Mouse (Mus musculus): ENCODE results near the gene Hoxa5. TPM values are rescaled to one million over a fixed set of nuclear protein-coding genes. Genes with fewer than 3 reads are reported as not detected.

Hoxa5 gene
- polyA plus RNA-seq, 1 experiment from 2014 or later: 14.8 TPM

- no peak for ATAC-seq
- Histone ChIP-seq H3K27ac (ENCODE audit: low read depth, low read length) (peak within 1 kb of the TSS; percentile 73), H3K4me3 (ENCODE audit: low read depth, low read length) (peak within 1 kb of the TSS; percentile 47), H3K4me1 (replicated peaks; ENCODE audit: control insufficient read depth, insufficient read depth, low read length) (no peaks in the 10 kb centered on the region), H3K9me3 (ENCODE audit: control insufficient read depth) (no peaks in the 10 kb centered on the region), H3K4me2 (replicated peaks; ENCODE audit: low read depth) (peak within 1 kb of the TSS; percentile 63), H3K27me3 (replicated peaks; ENCODE audit: control insufficient read depth, insufficient read depth, low read length) (peaks cover 24% of the 10 kb centered on the region), H3K9ac (ENCODE audit: low read depth, low read length) (peak within 1 kb of the TSS; percentile 71), H3K36me3 (ENCODE audit: control insufficient read depth, insufficient read depth) (no peaks in the 10 kb centered on the region)
- WGBS: 25% methylated on average over 25 of the region's 25 CpGs
- no peak for TF ChIP-seq CTCF (IDR thresholded peaks at IDR 0.05; ENCODE audit: low read depth)
These were observed 39.6 kb downstream of the Hoxa5 start, which contains the start of gene Hoxa2 for GRCm38 (mm10) chr6:52164626-52165440. Gene Hoxa2 (minus strand): TSS chr6:52164831.

DNA sequence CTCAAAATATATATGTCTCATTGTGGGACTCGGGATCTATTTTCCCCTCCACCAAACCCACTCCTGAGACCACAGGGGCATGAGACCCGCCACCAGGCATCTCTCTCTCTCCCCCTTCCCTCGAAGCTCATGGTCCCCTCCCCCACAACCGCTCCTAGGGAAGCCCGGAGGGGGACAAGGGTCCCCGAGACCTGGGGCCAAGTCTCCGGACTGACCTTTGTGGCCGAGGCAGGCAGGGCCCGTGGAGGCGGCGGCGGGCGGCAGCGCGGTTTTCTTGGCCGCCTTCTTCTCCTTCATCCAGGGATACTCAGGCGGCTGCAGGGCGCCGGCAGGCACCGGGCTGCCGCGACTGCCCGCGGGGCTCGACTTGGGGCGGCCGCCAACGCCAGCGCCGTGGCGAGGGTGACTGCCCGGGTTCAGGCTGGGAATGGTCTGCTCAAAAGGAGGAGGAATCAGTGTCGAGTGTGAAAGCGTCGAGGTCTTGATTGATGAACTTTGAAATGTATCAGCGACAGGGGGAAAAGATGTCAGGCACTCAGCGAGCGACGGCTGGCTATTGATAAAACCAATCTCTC is 40.2 kb downstream of the Hoxa5 start:
- H3K27ac ChIP-seq (ENCODE audit: low read depth, low read length): peak overlapping the region; percentile 73
- H3K9me3 ChIP-seq (ENCODE audit: control insufficient read depth): no peaks in the 10 kb centered on the region
- H3K36me3 ChIP-seq (ENCODE audit: control insufficient read depth, insufficient read depth): no peaks in the 10 kb centered on the region
- H3K27me3 ChIP-seq (replicated peaks; ENCODE audit: control insufficient read depth, insufficient read depth, low read length): peaks cover 24% of the 10 kb centered on the region
- H3K4me1 ChIP-seq (replicated peaks; ENCODE audit: control insufficient read depth, insufficient read depth, low read length): no peaks in the 10 kb centered on the region
- peak overlapping the region; percentile 63 for H3K4me2 ChIP-seq (replicated peaks; ENCODE audit: low read depth)
- no peak for ATAC-seq
- no peak for TF ChIP-seq CTCF (IDR thresholded peaks at IDR 0.05; ENCODE audit: low read depth)
- WGBS: 8% methylated on average over 39 of the region's 39 CpGs
- H3K9ac ChIP-seq (ENCODE audit: low read depth, low read length): peak overlapping the region; percentile 71
- peak overlapping the region; percentile 47 for H3K4me3 ChIP-seq (ENCODE audit: low read depth, low read length)

- Histone ChIP-seq H3K9ac (ENCODE audit: low read depth, low read length) (peak overlapping the region; percentile 71), H3K4me1 (replicated peaks; ENCODE audit: control insufficient read depth, insufficient read depth, low read length) (no peaks in the 10 kb centered on the region), H3K4me3 (ENCODE audit: low read depth, low read length) (peak overlapping the region; percentile 47), H3K4me2 (replicated peaks; ENCODE audit: low read depth) (peak overlapping the region; percentile 63), H3K36me3 (ENCODE audit: control insufficient read depth, insufficient read depth) (no peaks in the 10 kb centered on the region), H3K27ac (ENCODE audit: low read depth, low read length) (peak overlapping the region; percentile 73), H3K9me3 (ENCODE audit: control insufficient read depth) (no peaks in the 10 kb centered on the region), H3K27me3 (replicated peaks; ENCODE audit: control insufficient read depth, insufficient read depth, low read length) (peaks cover 28% of the 10 kb centered on the region)
- no peak for TF ChIP-seq CTCF (IDR thresholded peaks at IDR 0.05; ENCODE audit: low read depth)
- no peak for ATAC-seq
- WGBS: 52% methylated on average over 17 of the region's 17 CpGs
These were observed 40.9 kb downstream of the Hoxa5 start for GRCm38 (mm10) chr6:52163366-52164031.

DNA sequence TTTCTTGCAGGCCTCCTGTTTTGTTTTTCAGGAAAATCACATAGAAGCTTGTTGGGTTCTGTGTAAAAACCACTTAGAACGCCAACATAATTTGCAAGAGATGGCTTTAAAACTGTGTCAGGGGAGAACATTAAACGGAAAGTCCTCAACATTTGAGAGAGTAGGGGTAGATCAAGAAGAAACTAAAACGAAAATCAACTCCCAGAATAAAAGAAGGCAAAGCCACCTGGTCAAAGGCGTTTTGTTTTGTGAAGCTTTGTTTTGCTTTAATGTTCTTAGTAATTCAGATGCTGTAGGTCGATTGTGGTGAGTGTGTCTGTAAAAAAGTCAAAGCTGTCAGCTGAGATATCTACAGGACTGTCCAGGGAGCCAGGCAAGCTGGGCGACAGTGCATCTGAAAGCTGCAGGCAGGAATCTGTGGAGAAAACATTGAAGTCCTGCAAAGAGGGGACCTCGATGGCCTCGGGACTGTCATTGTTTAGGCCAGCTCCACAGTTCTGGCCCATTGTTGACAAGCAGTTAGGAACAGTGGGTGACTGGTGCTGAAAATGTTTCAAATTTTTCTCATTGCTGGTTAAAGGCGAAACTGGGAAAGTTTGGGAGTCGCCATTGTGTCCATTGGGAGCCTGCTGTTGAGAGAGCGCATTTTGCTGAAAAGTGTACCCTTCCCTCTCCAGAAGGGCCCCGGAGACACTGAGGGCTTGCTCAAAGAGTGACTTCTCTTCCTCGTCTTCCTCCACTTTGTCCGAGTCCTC is 41.6 kb downstream of the Hoxa5 start:
- H3K4me1 ChIP-seq (replicated peaks; ENCODE audit: control insufficient read depth, insufficient read depth, low read length): no peaks in the 10 kb centered on the region
- no peaks in the 10 kb centered on the region for H3K9me3 ChIP-seq (ENCODE audit: control insufficient read depth)
- H3K27ac ChIP-seq (ENCODE audit: low read depth, low read length): peak overlapping the region; percentile 73
- peak overlapping the region; percentile 47 for H3K4me3 ChIP-seq (ENCODE audit: low read depth, low read length)
- WGBS: 60% methylated on average over 14 of the region's 14 CpGs
- H3K9ac ChIP-seq (ENCODE audit: low read depth, low read length): peak overlapping the region; percentile 71
- no peak for TF ChIP-seq CTCF (IDR thresholded peaks at IDR 0.05; ENCODE audit: low read depth)
- peaks cover 35% of the 10 kb centered on the region for H3K27me3 ChIP-seq (replicated peaks; ENCODE audit: control insufficient read depth, insufficient read depth, low read length)
- H3K36me3 ChIP-seq (ENCODE audit: control insufficient read depth, insufficient read depth): no peaks in the 10 kb centered on the region
- peak overlapping the region; percentile 63 for H3K4me2 ChIP-seq (replicated peaks; ENCODE audit: low read depth)
- ATAC-seq: no peak

DNA sequence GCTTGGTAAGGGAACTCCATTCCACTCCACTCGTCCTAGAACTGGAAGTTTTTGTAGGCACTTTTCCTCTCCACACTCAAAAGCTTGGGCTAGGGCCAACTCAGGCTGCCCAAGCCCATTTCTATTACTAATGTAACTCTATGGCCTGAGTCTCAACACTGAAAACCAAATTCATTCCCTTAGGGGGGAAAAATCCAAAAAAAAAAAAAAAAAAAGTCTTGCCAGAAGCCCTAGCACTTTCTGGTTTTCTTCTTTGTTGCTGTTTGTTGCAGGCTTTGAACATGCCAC is 42.4 kb downstream of the Hoxa5 start:
- Histone ChIP-seq H3K9me3 (ENCODE audit: control insufficient read depth) (no peaks in the 10 kb centered on the region), H3K4me1 (replicated peaks; ENCODE audit: control insufficient read depth, insufficient read depth, low read length) (no peaks in the 10 kb centered on the region), H3K4me2 (replicated peaks; ENCODE audit: low read depth) (peak overlapping the region; percentile 99), H3K9ac (ENCODE audit: low read depth, low read length) (no peak overlapping the region), H3K27ac (ENCODE audit: low read depth, low read length) (no peak overlapping the region), H3K4me3 (ENCODE audit: low read depth, low read length) (0 out of 2 replicates have a peak overlapping the region, but pooled peaks have one; percentile 9), H3K36me3 (ENCODE audit: control insufficient read depth, insufficient read depth) (no peaks in the 10 kb centered on the region), H3K27me3 (replicated peaks; ENCODE audit: control insufficient read depth, insufficient read depth, low read length) (peaks cover 37% of the 10 kb centered on the region)
- WGBS: 55% methylated on average over 1 of the region's 1 CpGs
- TF ChIP-seq CTCF (IDR thresholded peaks at IDR 0.05; ENCODE audit: low read depth): no peak
- ATAC-seq: no peak

Measured in intestine, postnatal 0 days (tissue).